Mouse (Mus musculus) liver, postnatal 0 days (tissue): Measurements from ENCODE around the gene Plch2. TPM values are rescaled to one million over a fixed set of nuclear protein-coding genes. Genes with fewer than 3 reads are reported as not detected.

ENCODE experiments used
- ATAC-seq: fragments of 200-750 bp; cut with Nextera tagmentation; 2 replicates; pipeline ENCODE4 v1.8.0; 2017; ENCODE audit warnings: mild to moderate bottlenecking, moderate library complexity
- DNase-seq: peaks from one replicate; pipeline ENCODE4 v3.0.0-alpha.2; 2016
- H3K27ac ChIP-seq: fragments of 300-500 bp; sonication (generic); 2 replicates; pipeline ENCODE4 v1.5.1; 2014; ENCODE audit warnings: antibody characterized with exemption, moderate library complexity, mild to moderate bottlenecking, low read depth
- H3K27me3 ChIP-seq: fragments of 300-500 bp; sonication (generic); 2 replicates; pipeline ENCODE4 v1.6.1; 2014; ENCODE audit warnings: low read length, control low read depth, mixed read lengths; ENCODE audit not compliant: insufficient read depth
- H3K36me3 ChIP-seq: fragments of 300-500 bp; sonication (generic); replicated peaks from 2 replicates; pipeline ENCODE4 v1.6.1; 2014; ENCODE audit warnings: mild to moderate bottlenecking, control low read depth, low read length, moderate library complexity, mixed read lengths; ENCODE audit not compliant: insufficient read depth
- H3K4me1 ChIP-seq: fragments of 300-500 bp; sonication (generic); 2 replicates; pipeline ENCODE4 v1.6.1; 2014; ENCODE audit warnings: antibody characterized with exemption, mild to moderate bottlenecking, control low read depth; ENCODE audit not compliant: insufficient read depth
- H3K4me2 ChIP-seq: fragments of 300-500 bp; sonication (generic); 2 replicates; pipeline ENCODE4 v1.6.1; 2014; ENCODE audit warnings: low read depth, mild to moderate bottlenecking, low read length, moderate library complexity, mixed read lengths
- H3K4me3 ChIP-seq: fragments of 300-500 bp; sonication (generic); 2 replicates; pipeline ENCODE4 v1.5.1; 2014; ENCODE audit warnings: low read depth, low read length
- H3K9ac ChIP-seq: fragments of 300-500 bp; sonication (generic); replicated peaks from 2 replicates; pipeline ENCODE4 v1.6.1; 2014; ENCODE audit warnings: mild to moderate bottlenecking, moderate library complexity
- H3K9me3 ChIP-seq: fragments of 300-500 bp; sonication (generic); 2 replicates; pipeline ENCODE4 v1.6.1; 2016; ENCODE audit warnings: mild to moderate bottlenecking, control low read depth, low read length, mixed read lengths
- CTCF ChIP-seq: sonication (generic); IDR thresholded peaks from 2 replicates; pipeline ENCODE4 v1.5.1; 2016; ENCODE audit warnings: antibody characterized with exemption, low read depth
- EP300 ChIP-seq: IDR thresholded peaks from 2 replicates; pipeline ENCODE4 v1.6.1; 2016; ENCODE audit warnings: antibody characterized with exemption, low read depth, mild to moderate bottlenecking
- WGBS: fragments of 180-500 bp; shearing (Covaris S2); extraction: QIAGEN DNeasy Blood & Tissue Kit; methylation state at CpG from one replicate; pipeline ENCODE4 v1.1.7; 2014; ENCODE audit not compliant: insufficient replicate concordance; 5-methylcytosine and 5-hydroxymethylcytosine counted together
- polyA plus RNA-seq: library from polyadenylated mRNA; unstranded; fragments of >200 nt; fragmentation: Nextera tagmentation; extraction: Ambion mirVana; gene quantifications from 2 replicates; pipeline ENCODE4 v1.2.1, GENCODE M21; 2015

Gene Plch2
- polyA plus RNA-seq, 1 experiment from 2014 or later, result not detected

DNA sequence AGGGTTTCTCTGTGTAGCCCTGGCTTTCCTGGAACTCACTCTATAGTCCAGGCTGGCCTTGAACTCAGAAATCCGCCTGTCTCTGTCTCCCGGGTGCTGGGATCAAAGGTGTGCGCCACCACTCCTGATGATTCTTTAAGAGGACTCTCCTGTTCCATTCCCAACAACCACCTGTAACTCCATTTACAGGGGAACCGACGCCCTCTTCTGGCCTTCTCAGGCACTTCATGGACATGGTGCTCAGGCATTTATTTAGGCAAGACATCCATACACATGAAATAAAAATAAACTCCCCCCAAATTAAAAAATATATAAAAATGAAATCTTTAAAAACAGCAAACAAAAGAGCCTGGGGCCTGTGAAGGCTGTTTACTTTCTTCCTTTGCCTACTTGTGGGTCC lies 89.4 kb downstream of the Plch2 start:
- peaks cover 47% of the 10 kb centered on the region for H3K36me3 ChIP-seq
- WGBS, result 64% methylated on average over 5 of the region's 5 CpGs
- H3K4me3 ChIP-seq, result no peak overlapping the region
- no peak for ATAC-seq
- H3K4me1 ChIP-seq, result peaks cover 28% of the 10 kb centered on the region
- no peak overlapping the region; the same call in 1 of the 2 replicates for H3K27ac ChIP-seq
- no peaks in the 10 kb centered on the region for H3K9me3 ChIP-seq
- H3K27me3 ChIP-seq, result peaks cover 15% of the 10 kb centered on the region
- H3K4me2 ChIP-seq, result no peak overlapping the region
- H3K9ac ChIP-seq, result no peak overlapping the region
- DNase-seq, result peak; percentile 61
- TF ChIP-seq CTCF (peak; percentile 64), EP300 (no peak)

DNA sequence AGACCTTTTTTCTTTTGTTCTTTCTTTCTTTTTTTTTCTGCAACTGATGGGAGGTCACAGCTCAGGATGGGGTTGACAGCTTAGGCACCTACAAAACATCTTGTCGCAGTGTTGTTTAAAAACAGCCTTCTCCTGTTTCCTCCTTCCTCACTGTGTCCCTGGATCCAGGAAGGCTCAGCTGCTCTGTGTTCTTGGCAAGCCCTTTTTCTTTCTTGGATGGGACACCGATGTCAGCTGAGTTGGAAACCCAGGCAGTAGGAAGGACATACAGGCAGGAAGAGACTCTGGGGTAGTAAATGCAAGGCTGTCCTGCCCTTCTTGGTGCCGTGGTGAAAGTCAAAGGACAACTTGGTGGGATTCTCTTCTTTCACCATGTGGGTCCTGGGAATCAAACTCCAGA lies 90.7 kb downstream of the Plch2 start:
- DNase-seq, result no peak
- 65% methylated on average over 3 of the region's 3 CpGs for WGBS
- peak overlapping the region; percentile 98 for H3K4me2 ChIP-seq
- H3K27ac ChIP-seq, result no peak overlapping the region; the same call in 1 of the 2 replicates
- no peak for TF ChIP-seq EP300
- TF ChIP-seq CTCF, result no peak
- peak overlapping the region; percentile 91; the same call in 1 of the 2 replicates for H3K9ac ChIP-seq
- H3K27me3 ChIP-seq, result peaks cover 28% of the 10 kb centered on the region
- no peaks in the 10 kb centered on the region for H3K9me3 ChIP-seq
- no peak for ATAC-seq
- peaks cover 34% of the 10 kb centered on the region for H3K36me3 ChIP-seq
- peak overlapping the region; percentile 95; the same call in 1 of the 2 replicates for H3K4me3 ChIP-seq
- peaks cover 40% of the 10 kb centered on the region for H3K4me1 ChIP-seq

DNA sequence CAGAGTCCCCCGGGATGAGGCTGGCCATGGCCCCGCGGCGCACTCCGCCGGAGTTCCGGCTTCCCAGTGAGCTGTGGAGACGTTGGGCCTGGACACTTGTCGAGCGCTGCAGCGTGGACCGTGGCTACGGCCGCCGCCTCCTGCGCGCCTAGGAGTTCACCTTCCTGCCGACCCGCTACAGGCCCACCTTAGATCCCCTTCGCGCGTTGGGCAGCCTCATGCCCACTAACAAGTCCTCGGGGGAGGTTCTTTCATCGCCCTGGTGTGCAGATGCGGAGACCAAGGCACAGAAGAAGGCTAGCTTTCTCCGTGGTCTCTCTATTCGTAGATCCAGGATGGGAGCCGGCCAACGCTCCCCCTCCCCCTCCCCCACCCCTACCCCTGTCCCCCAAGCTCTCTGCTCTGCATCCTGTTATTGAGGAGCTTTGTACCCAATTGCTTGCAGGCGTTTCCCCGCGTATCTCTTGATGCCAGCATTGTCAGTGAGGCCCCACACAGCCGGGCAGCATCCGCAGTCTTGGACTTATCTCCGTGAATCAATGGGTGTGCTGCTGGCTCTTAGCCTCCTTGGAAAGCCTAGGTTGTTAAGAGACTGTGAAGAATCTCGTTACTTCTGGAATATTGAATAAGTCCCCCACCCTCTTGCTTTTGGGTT lies 91.9 kb downstream of the Plch2 start:
- Histone ChIP-seq H3K27ac (peak overlapping the region; percentile 80), H3K4me1 (peaks cover 46% of the 10 kb centered on the region), H3K36me3 (peaks cover 23% of the 10 kb centered on the region), H3K27me3 (peaks cover 39% of the 10 kb centered on the region), H3K9me3 (no peaks in the 10 kb centered on the region), H3K4me3 (peak overlapping the region; percentile 95), H3K4me2 (peak overlapping the region; percentile 98), H3K9ac (peak overlapping the region; percentile 91)
- no peak for TF ChIP-seq CTCF
- TF ChIP-seq EP300, result peak; percentile 19; the same call in 1 of the 2 replicates
- DNase-seq (peak; percentile 59), ATAC-seq (peak; percentile 50)
- WGBS, result under 1% methylated on average over 34 of the region's 36 CpGs

DNA sequence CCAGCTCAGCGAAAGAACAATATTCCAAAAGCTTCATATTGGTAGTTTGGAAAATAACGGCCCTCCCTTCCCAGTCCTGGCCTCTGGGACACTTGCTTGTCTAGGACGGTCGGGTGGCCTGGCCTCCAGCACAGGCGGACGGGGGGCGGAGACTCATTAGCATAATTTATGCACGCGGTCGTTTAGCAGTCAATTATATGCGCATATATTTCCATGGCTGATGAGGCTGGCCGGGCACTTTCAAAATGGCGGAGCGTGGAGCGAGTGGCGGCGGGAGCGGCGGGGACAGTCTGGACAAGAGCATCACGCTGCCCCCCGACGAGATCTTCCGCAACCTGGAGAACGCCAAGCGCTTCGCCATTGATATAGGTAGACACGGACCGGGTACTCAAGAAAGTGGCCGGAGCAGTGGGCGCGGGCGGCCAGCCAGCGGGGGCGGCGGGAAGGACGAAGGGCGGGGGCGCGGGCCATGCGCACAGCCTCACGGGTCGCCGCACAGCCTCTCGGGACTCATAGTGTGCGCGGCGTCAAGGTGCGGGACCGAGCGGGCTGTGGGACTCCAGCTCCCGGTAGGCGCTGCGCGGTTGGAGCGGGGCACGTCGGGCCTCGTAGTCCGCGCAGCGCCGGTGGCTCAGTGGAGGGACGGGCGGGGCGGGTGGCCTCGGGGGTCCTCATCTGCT lies 92.5 kb downstream of the Plch2 start, which contains the start of gene Pank4:
Gene Pank4, plus strand, starts transcription at position 223 of the 680 bp plus-strand sequence.
- ATAC-seq (peak; percentile 91), DNase-seq (peak; percentile 91)
- no peaks in the 10 kb centered on the region for H3K9me3 ChIP-seq
- peak within 1 kb of the TSS; percentile 80 for H3K27ac ChIP-seq
- H3K9ac ChIP-seq, result peak within 1 kb of the TSS; percentile 91
- TF ChIP-seq EP300, result no peak
- TF ChIP-seq CTCF, result no peak
- H3K4me3 ChIP-seq, result peak within 1 kb of the TSS; percentile 95
- H3K36me3 ChIP-seq, result peaks cover 16% of the 10 kb centered on the region
- H3K4me1 ChIP-seq, result peaks cover 46% of the 10 kb centered on the region
- WGBS, result under 1% methylated on average over 66 of the region's 66 CpGs
- H3K4me2 ChIP-seq, result peak within 1 kb of the TSS; percentile 98
- H3K27me3 ChIP-seq, result peaks cover 46% of the 10 kb centered on the region

DNA sequence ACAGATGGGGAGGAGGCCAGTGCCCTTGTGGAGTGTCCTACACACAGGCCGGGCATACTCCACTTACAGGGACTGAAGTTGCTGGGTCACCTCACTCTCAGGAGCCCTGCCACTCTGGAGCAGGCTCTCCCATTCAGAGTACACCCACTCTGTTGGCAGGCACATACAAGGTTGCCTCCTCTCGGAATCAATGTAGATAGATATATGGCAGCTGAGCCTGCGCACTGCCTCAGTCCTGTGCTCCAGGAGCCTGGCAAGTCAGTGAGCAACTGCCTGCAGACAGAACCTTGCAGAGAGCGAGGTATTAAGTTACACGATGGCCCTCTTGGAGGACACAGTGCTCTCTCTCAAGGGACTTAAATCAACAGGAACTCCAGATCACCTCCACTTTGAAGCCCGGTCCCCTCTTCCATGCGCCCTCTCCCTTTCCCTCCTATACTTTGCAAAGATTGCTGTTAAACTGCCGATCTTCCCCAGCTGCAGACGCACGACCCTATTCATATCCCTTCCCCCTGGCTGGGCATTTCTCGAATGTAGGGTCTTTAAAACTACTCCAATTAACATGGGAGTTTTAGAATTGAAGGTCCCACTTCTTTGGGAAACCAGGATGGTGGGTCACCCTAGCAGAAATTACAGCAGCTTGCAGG lies 93.3 kb downstream of the Plch2 start:
- peaks cover 14% of the 10 kb centered on the region for H3K36me3 ChIP-seq
- H3K9ac ChIP-seq, result no peak overlapping the region
- WGBS, result 54% methylated on average over 11 of the region's 11 CpGs
- TF ChIP-seq CTCF (no peak), EP300 (no peak)
- H3K4me3 ChIP-seq, result peak overlapping the region; percentile 95
- no peaks in the 10 kb centered on the region for H3K9me3 ChIP-seq
- peak overlapping the region; percentile 98 for H3K4me2 ChIP-seq
- DNase-seq, result no peak
- no peak overlapping the region for H3K27ac ChIP-seq
- H3K27me3 ChIP-seq, result peaks cover 53% of the 10 kb centered on the region
- peaks cover 46% of the 10 kb centered on the region for H3K4me1 ChIP-seq
- no peak for ATAC-seq

DNA sequence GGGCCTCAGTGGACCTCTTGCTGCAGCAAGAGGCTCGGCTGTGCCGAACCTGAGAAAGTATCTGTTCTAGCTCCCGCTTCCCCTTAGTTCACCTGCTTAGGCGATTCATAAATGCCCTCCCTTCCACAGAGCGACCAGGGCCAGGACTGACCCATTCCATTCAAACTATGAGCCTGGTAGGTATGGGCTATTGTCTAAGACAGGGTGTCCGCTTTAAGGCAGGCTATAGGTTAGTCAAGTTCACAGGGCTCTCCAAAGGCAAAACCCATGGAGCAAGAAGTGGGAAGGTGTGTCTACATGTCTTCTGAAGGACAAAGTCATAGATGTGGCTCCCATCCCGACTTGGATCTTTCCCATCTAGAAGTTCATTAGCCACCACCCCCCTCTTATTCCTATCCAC lies 93.9 kb downstream of the Plch2 start:
- Histone ChIP-seq H3K36me3 (peaks cover 10% of the 10 kb centered on the region), H3K9me3 (no peaks in the 10 kb centered on the region), H3K9ac (no peak overlapping the region), H3K27me3 (peaks cover 59% of the 10 kb centered on the region), H3K4me2 (no peak overlapping the region), H3K4me1 (peaks cover 46% of the 10 kb centered on the region), H3K4me3 (no peak overlapping the region), H3K27ac (no peak overlapping the region)
- no peak for TF ChIP-seq CTCF
- no peak for TF ChIP-seq EP300
- no peak for DNase-seq
- 80% methylated on average over 7 of the region's 7 CpGs for WGBS
- ATAC-seq, result no peak
